Mouse (Mus musculus): ENCODE measurements at regions not wholly inside any gene's neighbourhood (a gene's known extent, or its start where the extent isn't known, plus 50 kb on each side); places are given as distances from the start of the nearest gene placed in this dataset.

GRCm38 (mm10) chr13:110633261-110633781 lies 238.5 kb downstream of the Plk2 start:
- H3K9ac ChIP-seq (ENCODE audit: low read length): no peak overlapping the region
- no peaks in the 10 kb centered on the region for H3K36me3 ChIP-seq (ENCODE audit: control insufficient read depth, insufficient read depth, low read length)
- DNase-seq (ENCODE audit: low spot score, missing footprints) (peak; percentile 26), ATAC-seq (ENCODE audit: low FRiP score) (no peak)
- no peaks in the 10 kb centered on the region for H3K27me3 ChIP-seq (ENCODE audit: control insufficient read depth, insufficient read depth, low read length)
- no peak overlapping the region for H3K4me2 ChIP-seq
- no peak overlapping the region for H3K4me3 ChIP-seq (ENCODE audit: low read depth, low read length)
- no peak overlapping the region for H3K27ac ChIP-seq (ENCODE audit: low read depth, low read length)
- no peaks in the 10 kb centered on the region for H3K9me3 ChIP-seq (ENCODE audit: control insufficient read depth, low read length)
- WGBS: 93% methylated on average over 3 of the region's 3 CpGs
- no peaks in the 10 kb centered on the region for H3K4me1 ChIP-seq (ENCODE audit: control insufficient read depth, insufficient read depth, low read length)

- Histone ChIP-seq H3K9ac (ENCODE audit: low read length) (no peak overlapping the region), H3K27me3 (ENCODE audit: control insufficient read depth, insufficient read depth, low read length) (no peaks in the 10 kb centered on the region), H3K4me1 (ENCODE audit: control insufficient read depth, insufficient read depth, low read length) (no peaks in the 10 kb centered on the region), H3K36me3 (ENCODE audit: control insufficient read depth, insufficient read depth, low read length) (no peaks in the 10 kb centered on the region), H3K4me3 (ENCODE audit: low read depth, low read length) (no peak overlapping the region), H3K9me3 (ENCODE audit: control insufficient read depth, low read length) (no peaks in the 10 kb centered on the region), H3K4me2 (no peak overlapping the region), H3K27ac (ENCODE audit: low read depth, low read length) (no peak overlapping the region)
- WGBS: 95% methylated on average over 1 of the region's 1 CpGs
- ATAC-seq (ENCODE audit: low FRiP score) (no peak), DNase-seq (ENCODE audit: low spot score, missing footprints) (no peak)
Measured at GRCm38 (mm10) chr13:110633899-110634298, 239.1 kb downstream of the Plk2 start.

GRCm38 (mm10) chr13:110642792-110643191 lies 247.9 kb downstream of the Plk2 start:
- Histone ChIP-seq H3K27ac (ENCODE audit: low read depth, low read length) (no peak overlapping the region), H3K9me3 (ENCODE audit: control insufficient read depth, low read length) (no peaks in the 10 kb centered on the region), H3K36me3 (ENCODE audit: control insufficient read depth, insufficient read depth, low read length) (no peaks in the 10 kb centered on the region), H3K27me3 (ENCODE audit: control insufficient read depth, insufficient read depth, low read length) (no peaks in the 10 kb centered on the region), H3K4me2 (no peak overlapping the region), H3K9ac (ENCODE audit: low read length) (no peak overlapping the region), H3K4me3 (ENCODE audit: low read depth, low read length) (no peak overlapping the region), H3K4me1 (ENCODE audit: control insufficient read depth, insufficient read depth, low read length) (no peaks in the 10 kb centered on the region)
- ATAC-seq (ENCODE audit: low FRiP score) (no peak), DNase-seq (ENCODE audit: low spot score, missing footprints) (peak; percentile 37)
- WGBS: 84% methylated on average over 3 of the region's 3 CpGs

- 80% methylated on average over 11 of the region's 11 CpGs for WGBS
- no peak overlapping the region for H3K4me3 ChIP-seq (ENCODE audit: low read depth, low read length)
- peak; percentile 44 for DNase-seq (ENCODE audit: low spot score, missing footprints)
Measured at GRCm38 (mm10) chr13:110643198-110643896, 248.5 kb downstream of the Plk2 start.

GRCm38 (mm10) chr13:110643897-110644213 lies 249.0 kb downstream of the Plk2 start:
- H3K36me3 ChIP-seq (ENCODE audit: control insufficient read depth, insufficient read depth, low read length): no peaks in the 10 kb centered on the region
- no peaks in the 10 kb centered on the region for H3K4me1 ChIP-seq (ENCODE audit: control insufficient read depth, insufficient read depth, low read length)
- no peaks in the 10 kb centered on the region for H3K9me3 ChIP-seq (ENCODE audit: control insufficient read depth, low read length)
- H3K9ac ChIP-seq (ENCODE audit: low read length): no peak overlapping the region
- H3K27ac ChIP-seq (ENCODE audit: low read depth, low read length): no peak overlapping the region
- H3K27me3 ChIP-seq (ENCODE audit: control insufficient read depth, insufficient read depth, low read length): no peaks in the 10 kb centered on the region; the same call in 1 of the 2 replicates
- no peak overlapping the region for H3K4me3 ChIP-seq (ENCODE audit: low read depth, low read length)
- DNase-seq (ENCODE audit: low spot score, missing footprints) (peak; percentile 80), ATAC-seq (ENCODE audit: low FRiP score) (no peak)
- no peak overlapping the region for H3K4me2 ChIP-seq
- 75% methylated on average over 3 of the region's 3 CpGs for WGBS

More at GRCm38 (mm10) chr13:110643198-110643896, 248.5 kb downstream of the Plk2 start:
- no peaks in the 10 kb centered on the region; the same call in 1 of the 2 replicates for H3K27me3 ChIP-seq (ENCODE audit: control insufficient read depth, insufficient read depth, low read length)
- no peak overlapping the region for H3K9ac ChIP-seq (ENCODE audit: low read length)
- H3K4me2 ChIP-seq: no peak overlapping the region
- peak; percentile 57; the same call in 1 of the 2 replicates for ATAC-seq (ENCODE audit: low FRiP score)
- H3K27ac ChIP-seq (ENCODE audit: low read depth, low read length): no peak overlapping the region
- H3K36me3 ChIP-seq (ENCODE audit: control insufficient read depth, insufficient read depth, low read length): no peaks in the 10 kb centered on the region
- no peaks in the 10 kb centered on the region for H3K9me3 ChIP-seq (ENCODE audit: control insufficient read depth, low read length)
- no peaks in the 10 kb centered on the region for H3K4me1 ChIP-seq (ENCODE audit: control insufficient read depth, insufficient read depth, low read length)

- WGBS: 58% methylated on average over 1 of the region's 1 CpGs
Measured at GRCm38 (mm10) chr13:110649378-110649777, 254.5 kb downstream of the Plk2 start.

GRCm38 (mm10) chr13:110649870-110650497 lies 255.1 kb downstream of the Plk2 start:
- no peaks in the 10 kb centered on the region for H3K36me3 ChIP-seq (ENCODE audit: control insufficient read depth, insufficient read depth, low read length)
- no peaks in the 10 kb centered on the region for H3K9me3 ChIP-seq (ENCODE audit: control insufficient read depth, low read length)
- H3K27me3 ChIP-seq (ENCODE audit: control insufficient read depth, insufficient read depth, low read length): no peaks in the 10 kb centered on the region; the same call in 1 of the 2 replicates
- no peak overlapping the region for H3K9ac ChIP-seq (ENCODE audit: low read length)
- no peak overlapping the region for H3K4me2 ChIP-seq
- peak; percentile 92 for DNase-seq (ENCODE audit: low spot score, missing footprints)
- WGBS: 26% methylated on average over 2 of the region's 2 CpGs
- H3K27ac ChIP-seq (ENCODE audit: low read depth, low read length): no peak overlapping the region
- peak; percentile 93 for ATAC-seq (ENCODE audit: low FRiP score)
- H3K4me3 ChIP-seq (ENCODE audit: low read depth, low read length): no peak overlapping the region
- peaks cover 8% of the 10 kb centered on the region for H3K4me1 ChIP-seq (ENCODE audit: control insufficient read depth, insufficient read depth, low read length)

More at GRCm38 (mm10) chr13:110649378-110649777, 254.5 kb downstream of the Plk2 start:
- Histone ChIP-seq H3K9me3 (ENCODE audit: control insufficient read depth, low read length) (no peaks in the 10 kb centered on the region), H3K4me2 (no peak overlapping the region), H3K9ac (ENCODE audit: low read length) (no peak overlapping the region), H3K4me3 (ENCODE audit: low read depth, low read length) (no peak overlapping the region), H3K36me3 (ENCODE audit: control insufficient read depth, insufficient read depth, low read length) (no peaks in the 10 kb centered on the region), H3K4me1 (ENCODE audit: control insufficient read depth, insufficient read depth, low read length) (peaks cover 8% of the 10 kb centered on the region), H3K27me3 (ENCODE audit: control insufficient read depth, insufficient read depth, low read length) (no peaks in the 10 kb centered on the region; the same call in 1 of the 2 replicates), H3K27ac (ENCODE audit: low read depth, low read length) (no peak overlapping the region)
- DNase-seq (ENCODE audit: low spot score, missing footprints) (peak; percentile 70), ATAC-seq (ENCODE audit: low FRiP score) (no peak; the same call in 1 of the 2 replicates)

GRCm38 (mm10) chr13:110652201-110652600 lies 257.4 kb downstream of the Plk2 start:
- Histone ChIP-seq H3K4me3 (ENCODE audit: low read depth, low read length) (no peak overlapping the region), H3K27ac (ENCODE audit: low read depth, low read length) (no peak overlapping the region), H3K9ac (ENCODE audit: low read length) (no peak overlapping the region), H3K27me3 (ENCODE audit: control insufficient read depth, insufficient read depth, low read length) (no peaks in the 10 kb centered on the region; the same call in 1 of the 2 replicates), H3K4me2 (no peak overlapping the region), H3K36me3 (ENCODE audit: control insufficient read depth, insufficient read depth, low read length) (no peaks in the 10 kb centered on the region), H3K4me1 (ENCODE audit: control insufficient read depth, insufficient read depth, low read length) (peaks cover 8% of the 10 kb centered on the region), H3K9me3 (ENCODE audit: control insufficient read depth, low read length) (no peaks in the 10 kb centered on the region)
- no peak for ATAC-seq (ENCODE audit: low FRiP score)
- peak; percentile 72 for DNase-seq (ENCODE audit: low spot score, missing footprints)
- 73% methylated on average over 7 of the region's 7 CpGs for WGBS

All from midbrain, embryonic 11.5 days (tissue).